ENCODE assay signal across 12 mouse cellular contexts in the genomic region with DNA sequence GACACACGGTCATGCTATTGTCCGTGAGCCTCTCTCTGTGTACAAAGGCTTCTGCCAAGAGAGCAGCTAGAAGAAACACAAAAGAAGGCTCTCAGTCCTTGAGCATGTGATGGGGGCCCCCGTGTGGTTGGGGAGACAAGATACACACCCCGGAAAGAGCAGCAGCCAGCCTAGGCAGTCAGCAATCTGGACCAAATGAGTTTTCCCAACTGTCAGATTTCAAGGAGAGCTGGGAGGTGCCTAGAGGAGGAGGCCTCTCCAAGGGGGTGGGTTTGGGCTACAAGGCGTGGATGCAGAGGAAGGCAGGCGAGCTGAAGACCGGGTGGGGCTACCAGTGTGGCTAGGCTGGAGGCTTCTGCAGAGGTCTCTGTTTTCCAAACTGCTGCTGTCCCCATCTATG. TPM values are rescaled to one million over a fixed set of nuclear protein-coding genes. Genes with fewer than 3 reads are reported as not detected.
DNase-seq lines count a peak whose midpoint lies in the region; ATAC-seq and TF ChIP-seq lines count a peak whose summit lies in the region.
"Had no signal": no experiment of that assay in that cellular context is flagged by ENCODE, and none has a peak within 500 bp of the region (broad histone marks: within the 10 kb centered on the region; RNA-seq: fewer than 3 reads in every experiment).

No protein-coding gene starts in this region.

- no peak overlapping the region for H3K4me3 ChIP-seq in heart, postnatal 0 days (ENCODE audit: low read depth, low read length)
- no peak overlapping the region for H3K4me3 ChIP-seq in lung, postnatal 0 days (ENCODE audit: low read depth, low read length)
- H3K4me3 ChIP-seq in lung, adult 2 months (replicated peaks; ENCODE audit: extremely low read depth, low read depth, low read length) = no peak overlapping the region
- H3K4me3 ChIP-seq in embryonic facial prominence, embryonic 14.5 days (ENCODE audit: low read depth, low read length) = no peak overlapping the region
- H3K4me3 ChIP-seq: erythroblast, embryonic 14.5 days; left cerebral cortex, adult 2 months had no signal

- no peaks in the 10 kb centered on the region for H3K36me3 ChIP-seq in heart, postnatal 0 days (replicated peaks; ENCODE audit: control insufficient read depth, insufficient read depth, low read length)
- no peaks in the 10 kb centered on the region for H3K36me3 ChIP-seq in lung, postnatal 0 days (ENCODE audit: insufficient read depth, low read length)
- H3K36me3 ChIP-seq in embryonic facial prominence, embryonic 14.5 days (ENCODE audit: control insufficient read depth, insufficient read depth, low read length) = no peaks in the 10 kb centered on the region

- no peaks in the 10 kb centered on the region for H3K9me3 ChIP-seq in heart, postnatal 0 days (replicated peaks; ENCODE audit: control insufficient read depth, low read length)
- no peaks in the 10 kb centered on the region for H3K9me3 ChIP-seq in lung, postnatal 0 days (ENCODE audit: low read length)
- no peaks in the 10 kb centered on the region for H3K9me3 ChIP-seq in embryonic facial prominence, embryonic 14.5 days (ENCODE audit: control insufficient read depth, low read length)

- no peak for TF ChIP-seq POLR2A in lung, adult 2 months (IDR thresholded peaks at IDR 0.05; ENCODE audit: borderline replicate concordance, extremely low read depth, low read depth, low read length)

- no peak overlapping the region for H3K4me2 ChIP-seq in heart, postnatal 0 days (ENCODE audit: low read depth, low read length)
- H3K4me2 ChIP-seq in lung, postnatal 0 days (replicated peaks; ENCODE audit: low read depth, low read length) = no peak overlapping the region
- H3K4me2 ChIP-seq in embryonic facial prominence, embryonic 14.5 days (ENCODE audit: low read depth, low read length) = no peak overlapping the region

- no peak overlapping the region for H3K9ac ChIP-seq in heart, postnatal 0 days (replicated peaks; ENCODE audit: low read depth, low read length)
- no peak overlapping the region for H3K9ac ChIP-seq in lung, postnatal 0 days (replicated peaks; ENCODE audit: low read depth)
- no peak overlapping the region for H3K9ac ChIP-seq in embryonic facial prominence, embryonic 14.5 days (ENCODE audit: low read depth, low read length)

- no peak for ATAC-seq in heart, postnatal 0 days (ENCODE audit: insufficient read depth, low read depth)
- ATAC-seq in lung, postnatal 0 days = peak; percentile 62
- peak; percentile 24; the same call in 1 of the 2 replicates for ATAC-seq in embryonic facial prominence, embryonic 14.5 days (ENCODE audit: low read depth)

- DNase-seq in heart, postnatal 0 days (ENCODE audit: low spot score) = no peak
- DNase-seq in heart, postnatal 36 days = no peak
- DNase-seq in lung, postnatal 0 days (ENCODE audit: low spot score) = peak; percentile 53
- no peak for DNase-seq in lung, adult 2 months
- peak; percentile 51 for DNase-seq in embryonic facial prominence, embryonic 14.5 days (ENCODE audit: low spot score)
- peak; percentile 14 to 47 for DNase-seq in lung, postnatal 4 days
- DNase-seq in left cerebral cortex, postnatal 36 days (ENCODE audit: low spot score in 2 of 2) = no peak
- DNase-seq: cerebellum, adult 2 months; right cerebral cortex, postnatal 25 days; thymus, adult 2 months had no signal

- no peaks in the 10 kb centered on the region for H3K27me3 ChIP-seq in heart, postnatal 0 days (ENCODE audit: control insufficient read depth, insufficient read depth, low read length)
- no peaks in the 10 kb centered on the region for H3K27me3 ChIP-seq in lung, postnatal 0 days (replicated peaks; ENCODE audit: insufficient read depth, low read length)
- H3K27me3 ChIP-seq in embryonic facial prominence, embryonic 14.5 days (replicated peaks; ENCODE audit: control insufficient read depth, insufficient read depth, low read length) = peaks cover 9% of the 10 kb centered on the region

- intact Hi-C loops in heart, postnatal 36 days (cut with DNase I) = no loop called here
- intact Hi-C loops in left cerebral cortex, postnatal 36 days (cut with DNase I) = no loop called here

- H3K4me1 ChIP-seq in heart, postnatal 0 days (ENCODE audit: control insufficient read depth, insufficient read depth) = no peaks in the 10 kb centered on the region
- no peaks in the 10 kb centered on the region for H3K4me1 ChIP-seq in lung, postnatal 0 days (ENCODE audit: insufficient read depth, low read depth, low read length)
- H3K4me1 ChIP-seq in lung, adult 2 months (ENCODE audit: control insufficient read depth, insufficient read depth, low read length) = no peaks in the 10 kb centered on the region
- peaks cover 8% of the 10 kb centered on the region; the same call in 1 of the 2 replicates for H3K4me1 ChIP-seq in embryonic facial prominence, embryonic 14.5 days (ENCODE audit: control insufficient read depth, insufficient read depth, low read length)

- TF ChIP-seq EP300 in heart, postnatal 0 days (IDR thresholded peaks at IDR 0.05; ENCODE audit: low read depth) = no peak
- no peak for TF ChIP-seq EP300 in lung, postnatal 0 days (IDR thresholded peaks at IDR 0.05)

- peak; percentile 9; the same call in 1 of the 2 replicates for TF ChIP-seq CTCF in heart, postnatal 0 days (IDR thresholded peaks at IDR 0.05; ENCODE audit: low read depth)
- peak; percentile 33 for TF ChIP-seq CTCF in lung, postnatal 0 days (IDR thresholded peaks at IDR 0.05)
- TF ChIP-seq CTCF in lung, adult 2 months (IDR thresholded peaks at IDR 0.05; ENCODE audit: insufficient read depth, low read length) = no peak

- 44% methylated on average over 7 of the region's 7 CpGs for WGBS in heart, postnatal 0 days
- WGBS in lung, postnatal 0 days = 47% methylated on average over 7 of the region's 7 CpGs
- 61% methylated on average over 7 of the region's 7 CpGs for WGBS in lung, adult 2 months
- 62% methylated on average over 5 of the region's 7 CpGs for WGBS in embryonic facial prominence, embryonic 14.5 days

- H3K27ac ChIP-seq in heart, postnatal 0 days (ENCODE audit: low read depth) = no peak overlapping the region
- H3K27ac ChIP-seq in lung, postnatal 0 days (ENCODE audit: low read length) = no peak overlapping the region
- H3K27ac ChIP-seq in embryonic facial prominence, embryonic 14.5 days (replicated peaks; ENCODE audit: low read depth, low read length) = peak overlapping the region; percentile 46
- H3K27ac ChIP-seq: left cerebral cortex, adult 2 months had no signal

RNA-seq across cellular contexts. Expression of gene Rtl9, which starts 35.6 kb away (rescaled TPM):
- 1.6 and 2.6 TPM in 2 replicates for total RNA-seq in heart, postnatal 0 days (2014; rRNA removed; ENCODE audit: low replicate concordance)
- polyA plus RNA-seq in heart, postnatal 0 days (2015; fragmentation: Nextera tagmentation; extraction: Ambion mirVana) = 0.15 TPM in 2 replicates
- under 1 TPM; 0.05 to 0.08 TPM for total RNA-seq in heart, postnatal 36 days (2021)
- polyA plus RNA-seq in lung, postnatal 0 days (2015; fragmentation: Nextera tagmentation; extraction: Ambion mirVana) = 0.08 TPM in 2 replicates
- 0.17 and 0.37 TPM in 2 replicates for polyA plus RNA-seq in lung, adult 2 months (2012; rRNA removed)
- 2.0 and 2.4 TPM in 2 replicates for polyA plus RNA-seq in embryonic facial prominence, embryonic 14.5 days (2014; fragmentation: Nextera tagmentation; extraction: Ambion mirVana)
- 1 to 10 TPM; 1.1 to 1.2 TPM for total RNA-seq in left cerebral cortex, postnatal 36 days (2021)
- polyA plus RNA-seq: erythroblast, embryonic 14.5 days had no signal

Comparison
In these comparisons a context has a peak if more than half of its experiments do, and no peak if none do; other contexts are left out.
1. DNase-seq: peak in lung, postnatal 0 days (single experiment), embryonic facial prominence, embryonic 14.5 days (single experiment) and lung, postnatal 4 days (2 of 2); none in heart, postnatal 0 days (single experiment), heart, postnatal 36 days (0 of 2), lung, adult 2 months (single experiment) and left cerebral cortex, postnatal 36 days (0 of 2).